In genomic region chr2:167691871-167692661, GRCm38 (mm10) we compare ENCODE assay signal across 12 mouse cellular contexts. TPM values are rescaled to one million over a fixed set of nuclear protein-coding genes. Genes with fewer than 3 reads are reported as not detected.
DNase-seq lines count a peak whose midpoint lies in the region; ATAC-seq and TF ChIP-seq lines count a peak whose summit lies in the region.
"Had no signal": no experiment of that assay in that cellular context is flagged by ENCODE, and none has a peak within 500 bp of the region (broad histone marks: within the 10 kb centered on the region; RNA-seq: fewer than 3 reads in every experiment).

No protein-coding gene starts in this region.

- no peak overlapping the region for H3K9ac ChIP-seq in liver, embryonic 12.5 days
- H3K9ac ChIP-seq: hindbrain, embryonic 14.5 days; neural tube, embryonic 13.5 days had no signal

- WGBS in liver, embryonic 12.5 days (ENCODE audit: insufficient replicate concordance), result 80% methylated on average over 14 of the region's 14 CpGs

- 0 out of 2 replicates have a peak, but pooled peaks have one; percentile 10 for ATAC-seq in frontal cortex, adult (ENCODE audit: low TSS enrichment)
- no peak for ATAC-seq in G1E (ENCODE audit: extremely low read depth, insufficient number of reproducible peaks, low FRiP score, poor library complexity, severe bottlenecking)
- no peak for ATAC-seq in liver, embryonic 12.5 days

- no peaks in the 10 kb centered on the region for H3K9me3 ChIP-seq in G1E (replicated peaks)
- H3K9me3 ChIP-seq in liver, embryonic 12.5 days (replicated peaks), result no peaks in the 10 kb centered on the region

- no peak for DNase-seq in frontal cortex, postnatal 14 days (ENCODE audit: low spot score in 2 of 2)
- no peak for DNase-seq in layer of hippocampus, adult 2 months (ENCODE audit: low spot score in 2 of 2)
- DNase-seq in layer of hippocampus, postnatal 36 days, result no peak
- no peak for DNase-seq in G1E (ENCODE audit: low spot score)
- DNase-seq in cerebellum, adult 11-12 months, result no peak
- DNase-seq in spleen, postnatal 36 days (ENCODE audit: low spot score in 2 of 2), result no peak
- DNase-seq: cerebellum, adult 9-10 months had no signal

- TF ChIP-seq CTCF in layer of hippocampus, adult 2 months (conservative IDR thresholded peaks at IDR 0.05), result no peak
- TF ChIP-seq CTCF in G1E (IDR thresholded peaks at IDR 0.05; ENCODE audit: low read depth, low read length), result no peak

- peaks cover 13% of the 10 kb centered on the region; the same call in 1 of the 2 replicates for H3K27me3 ChIP-seq in G1E (ENCODE audit: insufficient read depth, low read length)
- peaks cover 48% of the 10 kb centered on the region for H3K27me3 ChIP-seq in liver, embryonic 12.5 days (replicated peaks)

- H3K4me2 ChIP-seq in liver, embryonic 12.5 days, result peak overlapping the region; percentile 87
- H3K4me2 ChIP-seq: hindbrain, embryonic 14.5 days; neural tube, embryonic 13.5 days had no signal

- peaks cover 55% of the 10 kb centered on the region for H3K36me3 ChIP-seq in G1E (replicated peaks)
- no peaks in the 10 kb centered on the region; the same call in 1 of the 2 replicates for H3K36me3 ChIP-seq in liver, embryonic 12.5 days
- H3K36me3 ChIP-seq: neural tube, embryonic 13.5 days had no signal

- peak overlapping the region; percentile 77 for H3K4me3 ChIP-seq in layer of hippocampus, adult 2 months
- H3K4me3 ChIP-seq in G1E (ENCODE audit: low read depth, low read length), result peak overlapping the region; percentile 30; the same call in 1 of the 2 replicates
- H3K4me3 ChIP-seq in liver, embryonic 12.5 days, result no peak overlapping the region

- H3K4me1 ChIP-seq in G1E (ENCODE audit: insufficient read depth, low read depth, low read length), result peaks cover 61% of the 10 kb centered on the region
- peaks cover 44% of the 10 kb centered on the region for H3K4me1 ChIP-seq in liver, embryonic 12.5 days

- peak overlapping the region; percentile 95 for H3K27ac ChIP-seq in layer of hippocampus, adult 2 months
- no peak overlapping the region for H3K27ac ChIP-seq in liver, embryonic 12.5 days
- H3K27ac ChIP-seq: hindbrain, embryonic 14.5 days; neural tube, embryonic 13.5 days had no signal

RNA-seq across cellular contexts. Expression of gene Tmem189, which starts 2.4 kb away (rescaled TPM):
- total RNA-seq in layer of hippocampus, adult 2 months (2021), result 10 to 100 TPM; 43.6 to 46.9 TPM
- total RNA-seq in layer of hippocampus, postnatal 36 days (2021), result 10 to 100 TPM; 46.2 to 51.6 TPM
- 14.1 and 20.1 TPM in 2 replicates for total RNA-seq in G1E (2014; fragmentation: Nextera tagmentation)
- total RNA-seq in G1E (2017), result 17.5 and 18.3 TPM in 2 replicates
- polyA plus RNA-seq in G1E (2012), result 36.9 and 38.8 TPM in 2 replicates
- 27.3 and 30.4 TPM in 2 replicates for polyA plus RNA-seq in liver, embryonic 12.5 days (2016; fragmentation: Nextera tagmentation; extraction: Ambion mirVana)

RNA-seq across cellular contexts. Expression of gene Cebpb, which starts 3.4 kb away (rescaled TPM):
- 10 to 100 TPM; 25.8 to 32.0 TPM for total RNA-seq in layer of hippocampus, adult 2 months (2021)
- total RNA-seq in layer of hippocampus, postnatal 36 days (2021), result 10 to 100 TPM; 32.6 to 34.3 TPM
- total RNA-seq in G1E (2014; fragmentation: Nextera tagmentation) (10.5 and 12.5 TPM in 2 replicates), G1E (2017) (12.9 and 33.6 TPM in 2 replicates)
- polyA plus RNA-seq in G1E (2012), result 61.6 and 87.9 TPM in 2 replicates
- polyA plus RNA-seq in liver, embryonic 12.5 days (2016; fragmentation: Nextera tagmentation; extraction: Ambion mirVana), result 21.8 and 23.4 TPM in 2 replicates

RNA-seq across cellular contexts. Expression of gene Gm20431, which starts 30.8 kb away (rescaled TPM):
- 10 to 100 TPM; 36.5 to 44.2 TPM for total RNA-seq in layer of hippocampus, adult 2 months (2021)
- 10 to 100 TPM; 39.4 to 47.0 TPM for total RNA-seq in layer of hippocampus, postnatal 36 days (2021)
- 6.2 and 8.1 TPM in 2 replicates for total RNA-seq in G1E (2014; fragmentation: Nextera tagmentation)
- 0.11 TPM in 1 of 2 replicates, not detected in the other for total RNA-seq in G1E (2017)
- not detected in 2 replicates for polyA plus RNA-seq in G1E (2012)
- polyA plus RNA-seq in liver, embryonic 12.5 days (2016; fragmentation: Nextera tagmentation; extraction: Ambion mirVana), result 1.8 and 4.8 TPM in 2 replicates
- total RNA-seq: megakaryocyte progenitor cell, adult 5-6 weeks had no signal

Comparison
In these comparisons a context has a peak if more than half of its experiments do, and no peak if none do; other contexts are left out.
1. RNA of gene Gm20431, which starts 30.8 kb away (total RNA-seq): 39.4 to 47.0 TPM in layer of hippocampus, postnatal 36 days and 36.5 to 44.2 TPM in layer of hippocampus, adult 2 months; 0.11 to 8.1 TPM in G1E; every median in the first group is over 4 times any median in the second.